Mouse (Mus musculus) mouse trophoblast stem cell (cell line): Measurements from ENCODE around the gene Serpina3g.
"Not testable (repeated sequence)": the region's sequence is repeated elsewhere in the genome, so short reads cannot be mapped to it uniquely, and the experiment has no call there.

ENCODE experiments used
- in situ Hi-C, 2 experiments: fragments of 300-500 bp; cut with MseI, MboI; formaldehyde crosslinking; loops; 2 replicates in 1 of 2; 3 replicates in 1 of 2; pipeline ENCODE4 v1.15.1; 2025

Serpina3g gene

GRCm38 (mm10) chr12:104235915-104236314 lies at the start of gene Serpina3g:
Gene Serpina3g, plus strand, starts transcription at chr12:104236245.
- in situ Hi-C loops: no loop called here

- in situ Hi-C loops: no loop called here
These were observed 46.8 kb upstream of the Serpina3g start for GRCm38 (mm10) chr12:104189246-104189645.

- in situ Hi-C loops: no loop called here
These were observed 45.2 kb upstream of the Serpina3g start for GRCm38 (mm10) chr12:104190852-104191251.

- in situ Hi-C loops: no loop called here
These were observed 26.9 kb upstream of the Serpina3g start for GRCm38 (mm10) chr12:104209149-104209548.

- in situ Hi-C loops: no loop called here
These were observed 26.2 kb upstream of the Serpina3g start for GRCm38 (mm10) chr12:104209802-104210201.

- in situ Hi-C loops: no loop called here
These were observed 22.2 kb upstream of the Serpina3g start for GRCm38 (mm10) chr12:104213689-104214444.

- in situ Hi-C loops: no loop called here
These were observed 21.6 kb upstream of the Serpina3g start, which contains the start of gene Serpina3f for GRCm38 (mm10) chr12:104214445-104214753. Gene Serpina3f, plus strand, starts transcription at chr12:104214544.

GRCm38 (mm10) chr12:104215249-104215648 lies 20.8 kb upstream of the Serpina3g start:
- in situ Hi-C loops: no loop called here

- in situ Hi-C loops: no loop called here
These were observed 14.4 kb upstream of the Serpina3g start for GRCm38 (mm10) chr12:104221616-104222015.

GRCm38 (mm10) chr12:104223690-104224089 lies 12.4 kb upstream of the Serpina3g start:
- in situ Hi-C loops: no loop called here

- in situ Hi-C loops: no loop called here
These were observed 11.3 kb upstream of the Serpina3g start for GRCm38 (mm10) chr12:104224598-104225300.

GRCm38 (mm10) chr12:104230762-104231161 lies 5.3 kb upstream of the Serpina3g start:
- in situ Hi-C loops: no loop called here

GRCm38 (mm10) chr12:104238048-104238447 lies 2.0 kb downstream of the Serpina3g start:
- in situ Hi-C loops: not testable (repeated sequence)

- in situ Hi-C loops: no loop called here
These were observed 7.3 kb downstream of the Serpina3g start for GRCm38 (mm10) chr12:104243307-104243706.

- in situ Hi-C loops: no loop called here
These were observed 9.0 kb downstream of the Serpina3g start for GRCm38 (mm10) chr12:104245092-104245491.

GRCm38 (mm10) chr12:104245595-104245994 lies 9.6 kb downstream of the Serpina3g start:
- in situ Hi-C loops: no loop called here

GRCm38 (mm10) chr12:104247553-104248002 lies 11.5 kb downstream of the Serpina3g start:
- in situ Hi-C loops: no loop called here

- in situ Hi-C loops: no loop called here
These were observed 12.2 kb downstream of the Serpina3g start for GRCm38 (mm10) chr12:104248231-104248630.

- in situ Hi-C loops: no loop called here
These were observed 25.0 kb downstream of the Serpina3g start for GRCm38 (mm10) chr12:104261041-104261440.

GRCm38 (mm10) chr12:104262863-104263262 lies 26.8 kb downstream of the Serpina3g start, which contains the start of gene Serpina3i:
Gene Serpina3i, plus strand, starts transcription at chr12:104263122.
- in situ Hi-C loops: no loop called here

- in situ Hi-C loops: no loop called here
These were observed 30.3 kb downstream of the Serpina3g start for GRCm38 (mm10) chr12:104266374-104266773.

- in situ Hi-C loops: no loop called here
These were observed 42.4 kb downstream of the Serpina3g start for GRCm38 (mm10) chr12:104278216-104279055.
